Mouse (Mus musculus): ENCODE measurements around the gene 1700029H14Rik.

The 1700029H14Rik gene

DNA sequence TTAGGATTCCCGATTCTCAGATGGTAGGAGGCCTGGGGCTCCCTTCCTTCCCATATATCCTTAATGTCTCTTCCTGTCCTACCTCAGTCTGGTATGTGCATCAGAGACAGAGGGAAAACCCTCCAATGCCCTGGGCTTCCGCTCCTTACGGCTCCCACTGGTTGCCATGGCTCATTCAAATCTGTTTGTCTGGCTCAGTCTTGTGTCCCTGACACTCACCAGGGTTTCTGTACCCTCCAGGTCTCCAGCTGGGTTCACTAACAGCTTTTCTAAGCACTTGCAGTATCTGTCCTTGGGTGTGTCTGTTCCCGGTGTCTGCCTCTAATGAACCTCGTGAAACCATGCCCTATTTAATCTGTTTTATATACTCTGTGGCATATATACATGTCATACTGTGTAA is 20.7 kb downstream of the 1700029H14Rik start:
- DNase-seq (ENCODE audit: low spot score in 2 of 2): no peak

DNA sequence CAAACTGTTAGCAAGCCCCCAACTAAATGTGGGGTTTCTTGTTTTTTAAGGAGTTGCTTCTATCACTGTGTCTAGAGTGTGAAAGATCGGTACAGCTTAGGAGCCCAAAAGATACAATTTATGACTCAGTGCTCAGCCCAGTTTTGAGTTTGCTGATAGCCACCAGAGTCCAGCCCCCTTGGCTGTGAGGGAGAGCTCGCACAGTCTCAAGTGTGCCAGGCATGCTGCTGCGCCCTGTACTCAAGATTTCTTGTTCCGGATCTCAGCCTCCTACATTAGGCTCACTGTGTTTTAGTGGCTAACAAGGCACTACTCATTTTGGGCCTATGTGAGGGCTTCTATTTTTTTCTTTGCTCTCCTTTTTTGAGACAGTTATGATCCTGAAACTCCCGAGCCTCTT is 22.1 kb downstream of the 1700029H14Rik start:
- no peak for DNase-seq (ENCODE audit: low spot score in 2 of 2)

DNA sequence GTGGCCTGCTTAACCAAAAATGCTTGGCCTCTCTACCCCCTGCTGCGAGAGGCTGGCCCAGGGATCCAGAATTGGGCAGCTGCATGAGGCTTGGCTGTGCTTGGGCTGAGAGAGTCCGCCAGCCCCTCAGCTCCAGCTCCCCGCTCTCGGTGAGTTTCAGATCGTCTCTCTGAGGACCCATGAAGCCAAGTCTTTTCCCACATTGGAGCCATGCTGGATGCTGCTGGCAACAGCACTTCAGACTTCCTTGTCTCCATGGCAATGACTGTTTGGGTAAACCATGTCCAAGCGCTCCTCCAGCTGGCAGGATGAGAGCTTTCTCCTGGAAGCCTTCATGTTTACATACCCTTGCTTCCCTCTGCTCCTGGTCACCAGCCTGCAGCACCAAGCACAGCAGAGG is 23.4 kb downstream of the 1700029H14Rik start:
- DNase-seq (ENCODE audit: low spot score in 2 of 2): no peak

DNA sequence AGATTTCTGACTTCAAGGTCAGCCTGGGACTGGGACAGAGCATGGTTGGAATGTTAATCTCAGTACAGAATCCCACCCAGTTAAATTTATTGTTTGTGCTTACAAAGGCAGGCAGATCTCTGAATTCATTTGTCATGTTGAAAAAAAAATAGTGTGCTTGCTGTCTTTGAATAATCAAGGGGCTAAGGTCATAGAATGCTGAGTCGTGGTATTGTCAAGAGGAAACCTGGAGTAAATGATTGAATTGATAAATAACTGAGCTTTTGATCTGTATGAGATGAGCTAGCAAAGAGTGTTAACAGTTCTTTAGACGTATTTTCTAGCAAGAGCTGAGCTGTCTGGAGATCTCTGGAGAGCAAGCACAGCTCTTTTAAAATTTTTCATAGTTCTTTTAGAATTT is 25.2 kb downstream of the 1700029H14Rik start:
- no peak for DNase-seq (ENCODE audit: low spot score in 2 of 2)

DNA sequence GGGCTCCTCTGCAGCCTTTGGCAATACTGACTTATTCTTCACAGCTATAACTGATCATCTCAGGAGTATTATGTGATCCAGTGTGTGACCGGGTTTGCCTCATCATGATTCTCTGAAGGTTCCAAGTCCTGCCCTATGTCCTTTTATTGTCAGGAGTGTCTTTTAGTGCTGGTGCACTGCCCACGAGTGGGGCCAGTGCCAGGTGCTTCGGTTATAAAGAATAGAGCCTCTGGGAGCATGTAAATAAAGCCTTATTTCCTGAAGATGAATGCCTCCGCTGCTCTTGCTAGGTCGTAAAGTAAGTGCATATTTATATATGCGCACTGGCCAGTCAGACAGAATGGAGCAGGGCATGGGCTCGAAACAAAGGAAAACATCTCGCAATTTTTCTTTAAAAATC is 29.1 kb downstream of the 1700029H14Rik start:
- DNase-seq (ENCODE audit: low spot score in 2 of 2): no peak

DNA sequence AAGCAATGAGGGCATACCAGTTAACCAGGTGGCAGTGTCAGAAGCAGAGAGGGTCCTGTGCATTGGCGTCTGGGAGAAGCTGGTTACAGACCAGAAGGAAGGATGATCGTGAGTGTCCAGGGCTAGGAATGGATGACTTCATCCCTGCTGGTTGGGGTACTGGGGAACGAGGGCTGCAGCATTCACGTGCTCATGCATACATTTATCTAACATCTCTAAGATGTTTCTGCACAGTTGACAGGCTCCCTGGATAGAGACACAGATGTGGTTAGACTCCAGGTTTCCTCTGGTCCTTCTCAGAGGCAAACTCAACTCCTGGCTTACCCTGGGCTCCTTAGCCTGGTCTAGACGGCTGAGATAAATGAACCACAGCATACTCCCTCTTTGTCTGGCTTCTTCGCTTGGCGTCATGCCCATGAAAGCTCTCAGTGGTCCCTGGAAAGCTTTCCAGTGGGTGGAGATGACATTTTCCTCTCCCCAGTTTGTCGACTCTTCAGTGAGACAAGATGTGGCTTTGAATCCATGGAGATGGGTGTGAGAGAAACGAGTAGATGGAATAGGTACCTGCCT is 30.6 kb downstream of the 1700029H14Rik start:
- DNase-seq (ENCODE audit: low spot score in 2 of 2): no peak

DNA sequence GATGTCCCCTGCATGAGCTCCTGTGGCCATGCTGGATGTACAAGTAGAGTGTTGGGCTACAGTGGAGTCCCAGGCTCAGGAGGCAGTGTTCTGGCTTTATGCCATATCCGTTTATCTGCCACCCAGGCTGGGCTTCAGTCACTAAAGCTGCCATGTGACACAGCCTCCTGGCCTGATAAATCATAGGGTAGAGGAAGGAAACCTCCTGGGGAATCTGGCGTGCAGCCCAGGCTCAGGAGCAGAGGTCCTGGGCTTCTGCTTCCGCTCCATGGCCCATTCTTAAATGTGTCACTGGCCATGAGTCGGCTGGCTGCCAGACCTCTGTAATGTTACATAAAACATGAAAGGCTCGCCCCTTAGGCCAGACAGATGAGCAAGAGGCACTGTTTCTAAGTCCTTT is 31.3 kb downstream of the 1700029H14Rik start:
- DNase-seq (ENCODE audit: low spot score in 2 of 2): no peak

DNA sequence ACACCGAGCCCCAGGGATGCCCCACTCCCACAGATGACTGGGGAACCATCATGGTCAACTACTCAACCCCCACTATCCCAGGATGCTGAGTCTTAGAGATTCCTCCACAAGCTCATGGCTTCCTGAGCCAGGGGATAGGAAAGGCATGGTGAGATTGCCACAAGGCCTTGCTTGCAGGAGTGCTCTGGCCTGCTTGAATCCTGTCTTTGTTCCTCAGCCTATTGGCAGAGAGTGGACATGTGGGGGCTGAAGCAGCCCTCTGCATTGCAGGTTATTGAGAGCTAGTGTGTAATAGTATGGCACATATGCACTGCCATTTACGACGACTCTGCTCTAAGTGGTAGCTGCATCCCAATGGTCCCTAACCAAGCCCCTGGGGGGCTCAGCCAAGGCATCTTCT is 31.9 kb downstream of the 1700029H14Rik start:
- no peak for DNase-seq (ENCODE audit: low spot score in 2 of 2)

DNA sequence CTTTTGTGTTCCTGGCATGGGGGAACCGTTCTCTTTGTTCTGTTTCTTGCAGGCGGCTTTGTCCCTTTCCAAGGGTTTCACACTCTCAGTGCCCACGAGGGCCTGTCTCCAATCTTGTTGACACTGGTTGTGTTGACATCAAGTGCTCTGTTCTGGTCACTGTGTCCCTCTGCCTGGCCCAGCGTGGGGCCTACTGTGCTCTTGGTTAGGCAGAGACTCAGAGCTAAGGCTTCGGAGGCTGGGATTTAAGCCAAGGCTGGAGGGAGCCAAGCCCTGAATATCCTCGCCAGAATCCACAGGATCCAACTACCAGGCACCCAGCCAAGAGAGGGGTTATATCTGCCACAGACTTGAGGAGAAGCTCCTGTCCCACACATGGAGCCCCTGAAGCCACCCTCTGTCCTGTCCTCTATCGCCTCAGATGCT is 32.4 kb downstream of the 1700029H14Rik start:
- peak in 1 of 2 experiments; percentile 44 for DNase-seq (ENCODE audit: low spot score in 2 of 2)

DNA sequence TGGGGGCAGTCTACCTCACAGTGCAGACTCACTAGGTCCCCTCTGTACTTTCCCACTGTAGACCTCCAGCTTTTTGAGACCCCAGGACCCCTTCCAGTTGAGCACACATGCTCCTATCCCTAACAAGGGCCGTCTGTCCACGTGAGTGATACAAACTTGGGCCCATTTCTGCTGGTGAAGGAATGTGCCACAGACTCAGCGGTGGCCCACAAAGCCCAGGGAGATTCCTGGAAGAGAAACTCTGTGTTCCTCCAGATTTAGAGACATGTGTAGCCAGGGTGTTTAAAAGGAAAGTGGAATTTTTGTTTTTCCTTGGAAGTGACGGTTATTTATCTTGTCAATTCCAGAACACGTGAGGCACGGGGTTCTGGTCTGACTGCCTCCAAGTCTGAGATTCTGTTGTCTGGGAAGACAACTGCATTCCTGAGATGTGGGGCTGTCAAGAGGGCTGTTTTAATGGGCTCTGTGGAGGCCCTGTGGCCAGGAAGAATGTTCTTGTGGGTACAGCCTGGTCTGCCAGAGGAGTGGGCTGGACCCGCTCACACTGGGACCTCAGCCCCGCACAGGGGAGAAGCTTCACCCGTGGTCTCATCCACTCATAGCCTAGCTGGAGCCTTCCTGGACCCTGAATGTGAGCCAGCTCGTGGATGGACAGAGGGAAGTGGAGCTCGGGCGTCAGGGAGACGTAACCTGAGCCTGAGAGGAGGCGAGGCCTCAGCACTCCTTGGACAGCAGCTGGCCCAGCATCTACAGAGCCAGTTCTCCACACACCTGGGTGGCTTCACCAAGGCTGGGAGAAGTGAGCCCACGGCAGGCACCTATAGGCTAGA is 33.0 kb downstream of the 1700029H14Rik start:
- DNase-seq (ENCODE audit: low spot score in 2 of 2): no peak

DNA sequence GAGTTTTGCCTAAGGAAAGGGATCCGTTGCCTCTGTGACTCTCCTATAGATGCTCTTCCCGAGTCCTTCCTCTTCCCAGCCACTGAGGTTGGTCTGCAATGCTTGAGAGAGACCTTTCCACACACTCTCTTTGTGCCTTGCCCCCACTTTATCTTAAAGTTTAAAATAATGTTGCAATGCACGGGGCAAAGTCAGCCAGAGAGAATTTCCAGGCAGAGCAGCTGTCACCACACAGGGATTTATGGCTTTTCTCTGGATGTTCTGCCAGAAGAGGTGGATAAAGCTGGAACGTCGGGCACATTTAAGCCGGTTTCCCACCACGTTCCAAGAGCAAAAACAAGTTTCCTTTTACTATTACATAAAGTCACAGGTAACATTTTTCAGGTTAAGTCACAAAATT is 40.9 kb downstream of the 1700029H14Rik start:
- DNase-seq (ENCODE audit: low spot score in 2 of 2): no peak

DNA sequence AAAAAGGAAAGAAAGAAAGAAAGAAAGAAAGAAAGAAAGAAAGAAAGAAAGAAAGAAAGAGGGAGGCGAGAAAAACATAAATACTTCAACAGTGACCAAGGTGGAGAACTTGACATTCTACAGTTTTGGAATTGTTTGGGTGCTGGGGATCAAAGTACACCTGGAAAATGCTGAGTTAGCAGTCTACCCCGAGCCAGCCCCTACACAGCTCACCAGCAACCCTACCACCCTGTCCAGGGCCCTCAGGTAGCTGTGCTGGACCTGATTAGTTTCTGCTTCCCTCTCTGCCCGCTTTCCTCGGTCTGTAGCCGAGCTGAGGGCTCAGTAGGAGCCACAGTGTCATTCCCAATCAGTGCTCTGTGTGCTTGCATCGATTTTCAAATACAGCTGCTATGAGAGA is 41.9 kb downstream of the 1700029H14Rik start:
- DNase-seq (ENCODE audit: low spot score in 2 of 2): no peak

DNA sequence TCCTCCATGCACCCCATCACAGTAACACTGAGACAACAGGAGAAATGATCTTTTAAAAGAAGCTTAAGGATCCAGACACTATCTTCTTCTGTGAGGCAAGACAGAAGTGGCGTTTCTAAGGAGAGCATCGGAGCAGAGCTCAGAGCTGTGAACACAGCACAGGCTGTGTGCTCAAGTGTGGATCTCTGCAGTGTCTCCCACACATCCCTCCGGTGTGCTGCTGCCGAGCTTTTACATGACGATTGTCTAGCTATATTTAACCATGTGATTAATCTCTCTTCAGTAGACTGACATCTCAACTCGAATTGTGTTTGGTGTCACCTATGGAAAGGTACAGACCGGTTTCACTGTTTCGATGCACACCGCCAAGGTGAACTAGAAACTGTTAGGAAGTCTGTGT is 42.8 kb downstream of the 1700029H14Rik start:
- no peak for DNase-seq (ENCODE audit: low spot score in 2 of 2)

DNA sequence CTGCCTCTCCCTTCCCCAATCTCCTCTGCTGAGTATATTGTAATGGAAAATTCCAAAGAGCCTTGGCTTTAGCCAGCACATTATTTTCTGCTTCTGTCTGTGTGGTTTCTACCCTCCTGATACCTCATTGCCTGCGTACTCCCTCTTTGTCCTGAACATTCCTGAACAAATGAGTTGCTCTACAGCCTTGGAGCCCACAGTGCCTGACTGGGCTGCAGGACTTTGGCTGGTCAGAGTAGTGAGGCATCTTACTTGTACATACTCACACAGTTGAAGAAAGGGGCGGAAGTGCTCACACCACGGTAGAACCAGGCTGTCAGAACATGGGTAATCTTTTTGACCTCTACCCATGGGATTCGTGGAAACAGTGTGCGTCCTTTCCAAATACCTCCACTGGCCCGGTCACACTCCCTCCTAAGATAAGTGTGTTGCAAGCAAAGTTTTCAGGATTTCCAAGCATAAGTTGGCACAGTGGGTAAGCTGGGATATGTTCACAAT is 44.9 kb downstream of the 1700029H14Rik start:
- DNase-seq (ENCODE audit: low spot score in 2 of 2): no peak

DNA sequence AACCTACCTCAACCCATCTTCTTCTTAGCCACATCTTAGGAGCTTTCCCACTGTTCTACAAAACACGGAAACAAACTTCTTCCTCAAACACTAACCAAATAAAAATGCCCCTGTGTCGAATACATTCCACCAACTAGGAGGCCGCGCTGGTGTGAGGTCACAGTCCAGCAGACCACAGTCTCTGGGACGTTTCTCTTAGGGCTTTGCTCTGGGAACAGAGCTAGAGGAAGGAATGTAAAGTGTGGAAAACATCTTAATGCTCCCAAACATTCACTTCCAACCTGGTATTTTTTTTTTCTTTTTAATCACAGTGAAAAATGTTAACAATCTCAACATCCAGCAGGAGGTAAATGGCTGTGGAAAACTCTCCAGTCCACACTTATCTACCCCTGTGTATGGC is 45.5 kb downstream of the 1700029H14Rik start:
- no peak for DNase-seq (ENCODE audit: low spot score in 2 of 2)

DNA sequence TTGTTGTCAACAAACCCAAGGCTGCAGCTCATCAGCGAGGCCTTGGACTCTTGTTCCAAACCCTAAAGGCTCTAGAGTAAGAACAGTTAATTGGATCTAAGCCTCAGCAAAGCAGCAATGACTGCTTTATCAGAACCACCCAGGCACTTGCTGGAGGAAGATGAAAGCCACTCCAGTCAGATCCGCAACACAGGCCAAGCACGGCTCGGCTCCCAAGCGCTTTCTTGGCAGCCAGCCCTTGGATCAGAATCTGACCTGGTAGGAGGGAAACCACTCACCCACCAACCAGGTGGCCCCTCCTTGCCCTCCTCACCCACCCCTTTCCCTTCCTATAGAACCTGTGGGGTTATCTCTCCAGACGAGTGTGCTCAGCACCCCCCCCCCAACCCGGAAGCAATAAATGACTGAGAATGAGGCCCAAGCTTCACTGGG is 46.2 kb downstream of the 1700029H14Rik start:
- DNase-seq (ENCODE audit: low spot score in 2 of 2): no peak

DNA sequence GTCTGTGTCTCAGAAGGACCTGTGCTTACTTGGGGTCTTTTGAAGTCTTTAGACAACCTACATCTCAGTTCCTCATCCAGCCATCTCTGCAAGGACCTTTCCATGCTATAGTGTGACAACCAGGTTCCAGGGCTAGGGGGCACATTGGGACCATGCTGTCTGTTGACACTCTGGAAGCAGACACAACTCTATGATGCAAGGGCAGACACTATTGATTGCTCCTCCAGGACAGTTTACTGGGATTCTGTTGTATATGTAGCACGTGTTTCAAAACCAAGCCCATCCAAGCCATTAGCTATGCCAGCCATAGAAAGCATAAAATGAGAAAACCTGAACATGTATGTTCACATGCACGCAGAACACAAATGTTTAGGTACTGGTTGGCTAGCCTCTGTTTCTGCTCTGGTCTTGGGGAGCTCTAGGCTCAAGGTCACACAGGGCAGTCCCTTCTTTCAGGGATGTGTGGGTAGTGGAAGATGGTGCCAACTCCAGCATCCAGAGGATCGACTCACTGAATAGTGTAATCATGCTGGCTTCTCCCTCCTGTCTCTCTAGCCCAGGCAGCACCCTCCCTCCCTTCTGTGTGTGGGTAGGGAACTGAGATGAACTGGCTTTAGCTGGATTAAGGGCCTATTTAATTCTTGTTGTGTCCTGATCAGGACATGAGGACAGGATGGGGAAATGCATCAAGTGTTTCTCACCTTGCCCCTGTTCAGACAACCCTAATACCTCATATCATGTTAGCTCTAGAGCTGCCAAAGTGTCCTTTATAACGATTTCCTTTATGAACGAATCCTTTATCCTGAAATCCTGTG is 48.5 kb downstream of the 1700029H14Rik start:
- DNase-seq (ENCODE audit: low spot score in 2 of 2): no peak

DNA sequence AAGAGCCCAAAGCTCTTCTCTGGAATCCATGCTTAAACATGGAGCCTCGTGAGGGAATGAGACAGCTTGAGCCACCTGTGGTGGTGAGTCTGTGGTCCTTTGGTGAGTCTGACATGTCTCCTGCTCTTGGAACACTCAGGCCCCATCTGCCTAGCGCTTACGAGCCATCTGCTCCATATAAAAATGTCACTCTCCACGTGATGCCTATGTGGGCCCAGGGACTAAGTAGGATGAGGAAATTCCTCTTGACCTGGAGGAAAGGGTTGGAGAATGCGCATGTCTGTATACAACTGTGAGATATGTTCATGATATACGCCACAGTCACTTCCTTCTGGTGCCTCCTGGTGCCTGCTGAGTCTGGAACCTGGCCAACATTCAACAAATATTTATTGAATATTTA is 49.6 kb downstream of the 1700029H14Rik start:
- DNase-seq (ENCODE audit: low spot score in 2 of 2): no peak

DNA sequence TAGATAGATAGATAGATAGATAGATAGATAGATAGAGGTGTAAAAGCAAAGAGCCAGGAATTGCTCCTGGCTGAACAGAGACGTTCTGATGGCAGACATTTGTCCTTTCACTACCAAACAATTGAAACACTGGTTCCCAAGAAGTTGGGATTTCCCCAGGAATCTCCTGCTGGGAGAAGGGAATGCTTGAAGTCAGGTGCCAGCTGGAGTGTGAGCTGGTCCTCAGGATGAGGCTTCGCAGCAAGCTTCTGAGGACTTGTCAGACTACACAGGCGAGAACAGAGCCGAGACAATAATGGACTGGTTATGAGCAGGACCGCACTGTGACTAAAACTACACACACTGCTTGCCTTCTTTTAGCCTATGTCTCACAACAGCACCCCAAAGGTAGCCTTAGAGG is 50.2 kb downstream of the 1700029H14Rik start:
- DNase-seq (ENCODE audit: low spot score in 2 of 2): no peak

DNA sequence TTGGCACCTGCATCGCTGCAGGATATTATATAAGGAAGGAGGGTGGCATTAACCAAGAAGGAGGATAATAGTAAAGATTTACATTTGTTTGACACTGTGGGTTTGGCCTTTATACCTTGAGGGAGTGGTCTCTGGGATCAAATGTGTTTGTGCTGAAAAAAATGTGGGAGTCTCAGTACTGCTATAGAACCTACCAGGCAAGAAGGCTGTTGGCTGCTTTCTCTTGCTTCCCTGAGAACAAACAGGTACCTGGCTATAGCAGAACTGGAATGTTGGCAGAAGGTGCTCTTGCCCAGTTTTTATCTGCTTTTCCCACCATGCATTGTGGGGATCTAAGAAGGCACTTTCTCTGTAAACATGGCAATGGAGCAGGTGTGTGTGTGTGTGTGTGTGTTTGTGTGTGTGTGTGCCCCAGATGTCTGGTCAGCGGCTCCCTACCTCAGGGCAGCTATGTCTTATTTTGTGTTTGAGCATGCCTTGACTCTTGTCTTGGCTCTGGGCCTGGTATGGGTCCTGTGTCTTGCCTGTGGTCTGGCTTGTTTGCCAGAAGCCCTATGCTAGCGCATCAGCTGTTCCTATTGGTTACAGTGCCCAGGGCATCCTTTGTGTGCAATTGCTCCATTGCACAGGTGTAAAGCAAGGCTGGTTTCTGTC is 54.9 kb downstream of the 1700029H14Rik start:
- no peak for DNase-seq (ENCODE audit: low spot score in 2 of 2)

DNA sequence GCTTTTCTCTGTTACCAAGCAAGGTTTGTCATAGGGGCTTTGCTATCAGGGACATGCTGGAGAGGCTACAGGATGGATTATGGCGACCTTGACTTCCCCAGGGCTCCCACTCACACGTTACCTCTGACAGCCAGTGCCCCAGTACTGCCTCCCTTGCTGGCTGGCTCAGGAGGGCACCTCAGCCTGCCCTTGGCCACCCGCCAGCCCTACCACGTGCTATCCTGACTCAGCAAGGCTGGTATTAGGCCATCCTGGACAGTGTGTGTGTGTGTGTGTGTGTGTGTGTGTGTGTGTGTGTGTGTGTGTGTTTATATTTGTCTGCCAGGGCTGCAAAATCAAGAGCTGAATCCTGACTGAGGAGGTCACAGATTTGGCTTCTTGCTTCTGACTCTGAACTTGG is 55.4 kb downstream of the 1700029H14Rik start:
- DNase-seq (ENCODE audit: low spot score in 2 of 2): no peak
